Mouse (Mus musculus) thymus, adult 2 months (tissue): ENCODE measurements around the gene Hsd17b14. TPM values are rescaled to one million over a fixed set of nuclear protein-coding genes. Genes with fewer than 3 reads are reported as not detected.
"Not testable (repeated sequence)": the region's sequence is repeated elsewhere in the genome, so short reads cannot be mapped to it uniquely, and the experiment has no call there.

Experiments
- DNase-seq: peaks from one replicate; pipeline ENCODE4 v3.0.0; 2021
- H3K27ac ChIP-seq: fragments of 200-500 bp; 2 replicates; pipeline ENCODE4 v1.5.1; 2012; ENCODE audit warnings: low read length, control low read depth; ENCODE audit not compliant: control insufficient read depth, insufficient read depth
- H3K27me3 ChIP-seq: fragments of 200-500 bp; 2 replicates; pipeline ENCODE4 v1.6.1; 2012; ENCODE audit warnings: mild to moderate bottlenecking, low read length, moderate library complexity, mixed read lengths; ENCODE audit not compliant: control insufficient read depth, insufficient read depth
- H3K36me3 ChIP-seq: fragments of 200-500 bp; 2 replicates; pipeline ENCODE4 v1.6.1; 2012; ENCODE audit warnings: mild to moderate bottlenecking, low read length, moderate library complexity; ENCODE audit not compliant: control insufficient read depth, insufficient read depth
- H3K4me1 ChIP-seq: fragments of 200-500 bp; replicated peaks from 2 replicates; pipeline ENCODE4 v1.6.1; 2012; ENCODE audit warnings: low read length; ENCODE audit not compliant: control insufficient read depth, insufficient read depth
- H3K4me3 ChIP-seq: fragments of 200-500 bp; 2 replicates; pipeline ENCODE4 v1.5.1; 2012; ENCODE audit warnings: mild to moderate bottlenecking, low read length, control low read depth, moderate library complexity; ENCODE audit not compliant: control insufficient read depth, insufficient read depth
- CTCF ChIP-seq: fragments of 200-500 bp; IDR thresholded peaks from 2 replicates; pipeline ENCODE4 v1.5.1; 2012; ENCODE audit warnings: mild to moderate bottlenecking, control low read depth, low read length, moderate library complexity, borderline replicate concordance; ENCODE audit not compliant: control insufficient read depth, poor library complexity, insufficient read depth; ENCODE audit errors: extremely low read depth
- POLR2A ChIP-seq: fragments of 200-500 bp; IDR thresholded peaks from 2 replicates; pipeline ENCODE4 v1.6.1; 2012; ENCODE audit warnings: mild to moderate bottlenecking, low read length, control low read depth, moderate library complexity; ENCODE audit not compliant: control insufficient read depth, poor library complexity, insufficient read depth; ENCODE audit errors: extremely low read depth
- WGBS: fragments of 180-500 bp; shearing (Covaris S2); methylation state at CpG from one replicate; pipeline ENCODE4 v1.1.7; 2018; 5-methylcytosine and 5-hydroxymethylcytosine counted together
- polyA plus RNA-seq: library from polyadenylated mRNA; depleted of rRNA; stranded (reverse); fragments of >200 nt; gene quantifications from 2 replicates; pipeline ENCODE4 v1.2.3, GENCODE M21; 2012

Hsd17b14 gene
- polyA plus RNA-seq, 1 experiment: 2.6 TPM

GRCm38 (mm10) chr7:45515436-45515835, 39.3 kb upstream of the Hsd17b14 start:
- DNase-seq: no peak
- Histone ChIP-seq H3K36me3 (no peaks in the 10 kb centered on the region), H3K4me3 (no peak overlapping the region), H3K27me3 (no peaks in the 10 kb centered on the region), H3K27ac (no peak overlapping the region), H3K4me1 (peaks cover 5% of the 10 kb centered on the region)
- WGBS: 66% methylated on average over 16 of the region's 16 CpGs
- TF ChIP-seq CTCF: no peak
- TF ChIP-seq POLR2A: no peak

GRCm38 (mm10) chr7:45516846-45517245, 37.8 kb upstream of the Hsd17b14 start:
- not testable (repeated sequence) for H3K4me1 ChIP-seq, DNase-seq, H3K27me3 ChIP-seq, H3K4me3 ChIP-seq, H3K27ac ChIP-seq, H3K36me3 ChIP-seq
- 76% methylated on average over 5 of the region's 5 CpGs for WGBS

- 95% methylated on average over 16 of the region's 16 CpGs for WGBS
These were observed 36.1 kb upstream of the Hsd17b14 start for GRCm38 (mm10) chr7:45518618-45519017.

GRCm38 (mm10) chr7:45519345-45520120, 35.2 kb upstream of the Hsd17b14 start:
- peaks cover 10% of the 10 kb centered on the region for H3K4me1 ChIP-seq
- no peak for TF ChIP-seq POLR2A
- no peak for TF ChIP-seq CTCF
- H3K27ac ChIP-seq: no peak overlapping the region
- WGBS: 62% methylated on average over 8 of the region's 8 CpGs
- H3K4me3 ChIP-seq: no peak overlapping the region
- H3K36me3 ChIP-seq: no peaks in the 10 kb centered on the region
- peak; percentile 55 for DNase-seq
- no peaks in the 10 kb centered on the region for H3K27me3 ChIP-seq

More at GRCm38 (mm10) chr7:45518618-45519017, 36.1 kb upstream of the Hsd17b14 start:
- no peak overlapping the region for H3K27ac ChIP-seq
- H3K36me3 ChIP-seq: no peaks in the 10 kb centered on the region
- no peak for DNase-seq
- TF ChIP-seq POLR2A (no peak), CTCF (no peak)
- no peak overlapping the region for H3K4me3 ChIP-seq
- H3K4me1 ChIP-seq: peaks cover 8% of the 10 kb centered on the region
- H3K27me3 ChIP-seq: no peaks in the 10 kb centered on the region

- Histone ChIP-seq H3K27me3 (no peaks in the 10 kb centered on the region), H3K4me1 (peaks cover 21% of the 10 kb centered on the region), H3K36me3 (no peaks in the 10 kb centered on the region), H3K27ac (no peak overlapping the region), H3K4me3 (no peak overlapping the region)
- DNase-seq: no peak
- WGBS: 97% methylated on average over 7 of the region's 7 CpGs
- TF ChIP-seq POLR2A: no peak
- TF ChIP-seq CTCF: no peak
These were observed 34.1 kb upstream of the Hsd17b14 start for GRCm38 (mm10) chr7:45520605-45521004.

- Histone ChIP-seq H3K4me3 (peak overlapping the region; percentile 53), H3K36me3 (no peaks in the 10 kb centered on the region), H3K4me1 (peaks cover 21% of the 10 kb centered on the region), H3K27ac (peak overlapping the region; percentile 88), H3K27me3 (no peaks in the 10 kb centered on the region)
- under 1% methylated on average over 28 of the region's 28 CpGs for WGBS
- peak; percentile 64; the same call in 1 of the 2 replicates for TF ChIP-seq CTCF
- TF ChIP-seq POLR2A: peak; percentile 52; the same call in 1 of the 2 replicates
- peak; percentile 95 for DNase-seq
These were observed 32.9 kb upstream of the Hsd17b14 start for GRCm38 (mm10) chr7:45521728-45522184.
